Mouse (Mus musculus): ENCODE data around the gene Ndufaf8. TPM values are rescaled to one million over a fixed set of nuclear protein-coding genes. Genes with fewer than 3 reads are reported as not detected.

Gene Ndufaf8
- polyA plus RNA-seq, 1 experiment from 2014 or later: 56.4 TPM

- no peaks in the 10 kb centered on the region for H3K27me3 ChIP-seq
- WGBS: 79% methylated on average over 23 of the region's 23 CpGs
- H3K4me1 ChIP-seq (replicated peaks): peaks cover 7% of the 10 kb centered on the region
- no peak overlapping the region for H3K4me2 ChIP-seq
- ATAC-seq (ENCODE audit: low FRiP score, low read depth): no peak
- no peaks in the 10 kb centered on the region for H3K9me3 ChIP-seq
- H3K9ac ChIP-seq: no peak overlapping the region
- no peak overlapping the region for H3K4me3 ChIP-seq
- no peak overlapping the region for H3K27ac ChIP-seq (replicated peaks)
- H3K36me3 ChIP-seq: peaks cover 33% of the 10 kb centered on the region
Measured at GRCm38 (mm10) chr11:120092817-120093591, 5.7 kb upstream of the Ndufaf8 start.

- H3K4me3 ChIP-seq: no peak overlapping the region
- ATAC-seq (ENCODE audit: low FRiP score, low read depth): no peak
- no peaks in the 10 kb centered on the region for H3K9me3 ChIP-seq
- peak overlapping the region; percentile 62 for H3K27ac ChIP-seq (replicated peaks)
- H3K36me3 ChIP-seq: peaks cover 15% of the 10 kb centered on the region
- no peaks in the 10 kb centered on the region for H3K27me3 ChIP-seq
- peaks cover 27% of the 10 kb centered on the region for H3K4me1 ChIP-seq (replicated peaks)
- H3K9ac ChIP-seq: no peak overlapping the region
- no peak overlapping the region for H3K4me2 ChIP-seq
- 1% methylated on average over 3 of the region's 3 CpGs for WGBS
Measured at GRCm38 (mm10) chr11:120101036-120101435, 2.3 kb downstream of the Ndufaf8 start.

- Histone ChIP-seq H3K27ac (replicated peaks) (no peak overlapping the region), H3K4me1 (replicated peaks) (peaks cover 18% of the 10 kb centered on the region), H3K9me3 (no peaks in the 10 kb centered on the region), H3K4me2 (no peak overlapping the region), H3K27me3 (no peaks in the 10 kb centered on the region), H3K9ac (no peak overlapping the region), H3K36me3 (peaks cover 21% of the 10 kb centered on the region), H3K4me3 (no peak overlapping the region)
- 98% methylated on average over 3 of the region's 3 CpGs for WGBS
- no peak for ATAC-seq (ENCODE audit: low FRiP score, low read depth)
Measured at GRCm38 (mm10) chr11:120103431-120103997, 4.8 kb downstream of the Ndufaf8 start.

- Histone ChIP-seq H3K4me1 (replicated peaks) (peaks cover 1% of the 10 kb centered on the region), H3K4me2 (no peak overlapping the region), H3K4me3 (no peak overlapping the region), H3K27me3 (no peaks in the 10 kb centered on the region), H3K9me3 (no peaks in the 10 kb centered on the region), H3K9ac (no peak overlapping the region), H3K27ac (replicated peaks) (no peak overlapping the region), H3K36me3 (peaks cover 23% of the 10 kb centered on the region)
- 79% methylated on average over 2 of the region's 2 CpGs for WGBS
- ATAC-seq (ENCODE audit: low FRiP score, low read depth): no peak
Measured at GRCm38 (mm10) chr11:120107026-120107425, 8.3 kb downstream of the Ndufaf8 start.

GRCm38 (mm10) chr11:120107796-120108195 is 9.1 kb downstream of the Ndufaf8 start:
- peaks cover 5% of the 10 kb centered on the region for H3K4me1 ChIP-seq (replicated peaks)
- no peaks in the 10 kb centered on the region for H3K9me3 ChIP-seq
- 82% methylated on average over 9 of the region's 9 CpGs for WGBS
- no peak overlapping the region for H3K9ac ChIP-seq
- H3K27me3 ChIP-seq: no peaks in the 10 kb centered on the region
- no peak overlapping the region for H3K27ac ChIP-seq (replicated peaks)
- H3K36me3 ChIP-seq: peaks cover 23% of the 10 kb centered on the region
- H3K4me3 ChIP-seq: no peak overlapping the region
- H3K4me2 ChIP-seq: no peak overlapping the region
- ATAC-seq (ENCODE audit: low FRiP score, low read depth): no peak

- Histone ChIP-seq H3K9ac (no peak overlapping the region), H3K9me3 (no peaks in the 10 kb centered on the region), H3K4me2 (no peak overlapping the region), H3K4me1 (replicated peaks) (peaks cover 5% of the 10 kb centered on the region), H3K27ac (replicated peaks) (no peak overlapping the region), H3K4me3 (no peak overlapping the region), H3K27me3 (no peaks in the 10 kb centered on the region), H3K36me3 (peaks cover 16% of the 10 kb centered on the region)
- WGBS: 64% methylated on average over 14 of the region's 14 CpGs
- ATAC-seq (ENCODE audit: low FRiP score, low read depth): no peak; the same call in 1 of the 2 replicates
Measured at GRCm38 (mm10) chr11:120109558-120110210, 11.0 kb downstream of the Ndufaf8 start.

- no peak for ATAC-seq (ENCODE audit: low FRiP score, low read depth)
- no peak overlapping the region for H3K9ac ChIP-seq
- H3K36me3 ChIP-seq: peaks cover 16% of the 10 kb centered on the region
- H3K27me3 ChIP-seq: no peaks in the 10 kb centered on the region
- H3K4me3 ChIP-seq: no peak overlapping the region
- no peak overlapping the region for H3K27ac ChIP-seq (replicated peaks)
- peaks cover 5% of the 10 kb centered on the region for H3K4me1 ChIP-seq (replicated peaks)
- H3K4me2 ChIP-seq: no peak overlapping the region
- H3K9me3 ChIP-seq: no peaks in the 10 kb centered on the region
- WGBS: 72% methylated on average over 7 of the region's 7 CpGs
Measured at GRCm38 (mm10) chr11:120110554-120110953, 11.8 kb downstream of the Ndufaf8 start.

GRCm38 (mm10) chr11:120111033-120111432 is 12.3 kb downstream of the Ndufaf8 start:
- H3K36me3 ChIP-seq: peaks cover 19% of the 10 kb centered on the region
- H3K4me1 ChIP-seq (replicated peaks): peaks cover 5% of the 10 kb centered on the region
- no peak overlapping the region for H3K4me2 ChIP-seq
- H3K9me3 ChIP-seq: no peaks in the 10 kb centered on the region
- H3K4me3 ChIP-seq: no peak overlapping the region
- no peak for ATAC-seq (ENCODE audit: low FRiP score, low read depth)
- no peaks in the 10 kb centered on the region for H3K27me3 ChIP-seq
- 4% methylated on average over 2 of the region's 2 CpGs for WGBS
- 0 out of 2 replicates have a peak overlapping the region, but pooled peaks have one; percentile 27 for H3K27ac ChIP-seq (replicated peaks)
- no peak overlapping the region for H3K9ac ChIP-seq

GRCm38 (mm10) chr11:120112136-120112535 is 13.4 kb downstream of the Ndufaf8 start:
- H3K9ac ChIP-seq: no peak overlapping the region
- H3K27me3 ChIP-seq: no peaks in the 10 kb centered on the region
- peaks cover 5% of the 10 kb centered on the region for H3K4me1 ChIP-seq (replicated peaks)
- H3K27ac ChIP-seq (replicated peaks): no peak overlapping the region
- no peak for ATAC-seq (ENCODE audit: low FRiP score, low read depth)
- no peak overlapping the region for H3K4me2 ChIP-seq
- H3K4me3 ChIP-seq: no peak overlapping the region
- WGBS: 90% methylated on average over 4 of the region's 4 CpGs
- peaks cover 25% of the 10 kb centered on the region for H3K36me3 ChIP-seq
- no peaks in the 10 kb centered on the region for H3K9me3 ChIP-seq

GRCm38 (mm10) chr11:120114488-120115215 is 15.9 kb downstream of the Ndufaf8 start:
- WGBS: 91% methylated on average over 21 of the region's 21 CpGs
- ATAC-seq (ENCODE audit: low FRiP score, low read depth): no peak
- peaks cover 9% of the 10 kb centered on the region for H3K4me1 ChIP-seq (replicated peaks)
- peaks cover 22% of the 10 kb centered on the region; the same call in 1 of the 2 replicates for H3K36me3 ChIP-seq
- H3K27me3 ChIP-seq: no peaks in the 10 kb centered on the region
- no peak overlapping the region for H3K4me2 ChIP-seq
- no peak overlapping the region for H3K27ac ChIP-seq (replicated peaks)
- H3K4me3 ChIP-seq: no peak overlapping the region
- H3K9me3 ChIP-seq: no peaks in the 10 kb centered on the region
- H3K9ac ChIP-seq: no peak overlapping the region

GRCm38 (mm10) chr11:120117626-120118025 is 18.9 kb downstream of the Ndufaf8 start:
- no peak overlapping the region for H3K4me3 ChIP-seq
- H3K27ac ChIP-seq (replicated peaks): no peak overlapping the region
- H3K9me3 ChIP-seq: no peaks in the 10 kb centered on the region
- no peak overlapping the region for H3K4me2 ChIP-seq
- peaks cover 18% of the 10 kb centered on the region for H3K4me1 ChIP-seq (replicated peaks)
- ATAC-seq (ENCODE audit: low FRiP score, low read depth): no peak
- WGBS: 91% methylated on average over 2 of the region's 2 CpGs
- H3K36me3 ChIP-seq: peaks cover 20% of the 10 kb centered on the region; the same call in 1 of the 2 replicates
- no peaks in the 10 kb centered on the region for H3K27me3 ChIP-seq
- no peak overlapping the region for H3K9ac ChIP-seq
